Mouse (Mus musculus) spleen, adult 18-20 months (tissue): ENCODE data around the gene Phf21a.
A peak's percentile ranks its signal among the peaks of the same experiment; 100 is the strongest.

Experiments
- DNase-seq, 2 experiments: peaks; one replicate each; pipeline ENCODE4 v3.0.0; 2022; ENCODE audit warnings: mixed read lengths in 2 of 2

Phf21a gene

GRCm38 (mm10) chr2:92240299-92240698, 147.4 kb downstream of the Phf21a start:
- DNase-seq: no peak

GRCm38 (mm10) chr2:92240816-92241215, 147.9 kb downstream of the Phf21a start:
- no peak for DNase-seq

GRCm38 (mm10) chr2:92241317-92241716, 148.4 kb downstream of the Phf21a start:
- no peak for DNase-seq

GRCm38 (mm10) chr2:92246112-92246511, 153.2 kb downstream of the Phf21a start:
- DNase-seq: no peak

GRCm38 (mm10) chr2:92247711-92248110, 154.8 kb downstream of the Phf21a start:
- no peak for DNase-seq

- no peak for DNase-seq
Observed at GRCm38 (mm10) chr2:92250472-92250871, 157.6 kb downstream of the Phf21a start.

- DNase-seq: no peak
Observed at GRCm38 (mm10) chr2:92253777-92254176, 160.9 kb downstream of the Phf21a start.

- no peak for DNase-seq
Observed at GRCm38 (mm10) chr2:92256141-92256540, 163.2 kb downstream of the Phf21a start.

- no peak for DNase-seq
Observed at GRCm38 (mm10) chr2:92257372-92257956, 164.5 kb downstream of the Phf21a start.

GRCm38 (mm10) chr2:92259924-92260323, 167.0 kb downstream of the Phf21a start:
- no peak for DNase-seq

GRCm38 (mm10) chr2:92266100-92266617, 173.2 kb downstream of the Phf21a start:
- no peak for DNase-seq

- DNase-seq: no peak
Observed at GRCm38 (mm10) chr2:92269227-92269626, 176.3 kb downstream of the Phf21a start.

GRCm38 (mm10) chr2:92272510-92272909, 179.6 kb downstream of the Phf21a start:
- DNase-seq: no peak

- DNase-seq: no peak
Observed at GRCm38 (mm10) chr2:92273101-92273801, 180.3 kb downstream of the Phf21a start.

- no peak for DNase-seq
Observed at GRCm38 (mm10) chr2:92273802-92274183, 180.9 kb downstream of the Phf21a start.

- DNase-seq: no peak
Observed at GRCm38 (mm10) chr2:92277787-92278186, 184.9 kb downstream of the Phf21a start.

- DNase-seq: no peak
Observed at GRCm38 (mm10) chr2:92278663-92279062, 185.7 kb downstream of the Phf21a start.

GRCm38 (mm10) chr2:92279398-92279797, 186.5 kb downstream of the Phf21a start:
- no peak for DNase-seq

GRCm38 (mm10) chr2:92285597-92285996, 192.7 kb downstream of the Phf21a start:
- DNase-seq: no peak

GRCm38 (mm10) chr2:92289335-92289734, 196.4 kb downstream of the Phf21a start:
- no peak for DNase-seq

- no peak for DNase-seq
Observed at GRCm38 (mm10) chr2:92291526-92291925, 198.6 kb downstream of the Phf21a start.

- peak; percentile 35 to 72 for DNase-seq
Observed at GRCm38 (mm10) chr2:92296402-92296801, 203.5 kb downstream of the Phf21a start.

GRCm38 (mm10) chr2:92299896-92300295, 207.0 kb downstream of the Phf21a start:
- DNase-seq: no peak

- DNase-seq: peak in 1 of 2 experiments; percentile 13
Observed at GRCm38 (mm10) chr2:92301849-92302607, 209.1 kb downstream of the Phf21a start.
